Mouse (Mus musculus): Measurements from ENCODE around the gene Ccr3. TPM values are rescaled to one million over a fixed set of nuclear protein-coding genes. Genes with fewer than 3 reads are reported as not detected.
"Not testable (repeated sequence)": the region's sequence is repeated elsewhere in the genome, so short reads cannot be mapped to it uniquely, and the experiment has no call there.

The Ccr3 gene
- polyA plus RNA-seq, 1 experiment from 2014 or later, result not detected

- Histone ChIP-seq H3K36me3 (ENCODE audit: control insufficient read depth, insufficient read depth, low read length) (no peaks in the 10 kb centered on the region), H3K9ac (ENCODE audit: low read length) (no peak overlapping the region), H3K4me1 (ENCODE audit: control insufficient read depth, insufficient read depth, low read length) (no peaks in the 10 kb centered on the region), H3K4me2 (no peak overlapping the region), H3K27me3 (ENCODE audit: control insufficient read depth, insufficient read depth, low read length) (no peaks in the 10 kb centered on the region), H3K9me3 (ENCODE audit: control insufficient read depth, low read length) (no peaks in the 10 kb centered on the region), H3K4me3 (ENCODE audit: low read depth, low read length) (no peak overlapping the region), H3K27ac (ENCODE audit: low read depth, low read length) (no peak overlapping the region)
- ATAC-seq (ENCODE audit: low FRiP score) (no peak), DNase-seq (ENCODE audit: low spot score, missing footprints) (no peak)
Observed at GRCm38 (mm10) chr9:124066572-124067103, 44.9 kb downstream of the Ccr3 start.

- no peaks in the 10 kb centered on the region for H3K27me3 ChIP-seq (ENCODE audit: control insufficient read depth, insufficient read depth, low read length)
- H3K4me1 ChIP-seq (ENCODE audit: control insufficient read depth, insufficient read depth, low read length), result no peaks in the 10 kb centered on the region
- H3K4me2 ChIP-seq, result no peak overlapping the region
- no peaks in the 10 kb centered on the region for H3K36me3 ChIP-seq (ENCODE audit: control insufficient read depth, insufficient read depth, low read length)
- 64% methylated on average over 2 of the region's 2 CpGs for WGBS
- H3K27ac ChIP-seq (ENCODE audit: low read depth, low read length), result no peak overlapping the region
- no peaks in the 10 kb centered on the region for H3K9me3 ChIP-seq (ENCODE audit: control insufficient read depth, low read length)
- DNase-seq (ENCODE audit: low spot score, missing footprints), result no peak
- no peak overlapping the region for H3K4me3 ChIP-seq (ENCODE audit: low read depth, low read length)
- ATAC-seq (ENCODE audit: low FRiP score), result no peak
- H3K9ac ChIP-seq (ENCODE audit: low read length), result no peak overlapping the region
Observed at GRCm38 (mm10) chr9:124068098-124069058, 46.6 kb downstream of the Ccr3 start.

DNA sequence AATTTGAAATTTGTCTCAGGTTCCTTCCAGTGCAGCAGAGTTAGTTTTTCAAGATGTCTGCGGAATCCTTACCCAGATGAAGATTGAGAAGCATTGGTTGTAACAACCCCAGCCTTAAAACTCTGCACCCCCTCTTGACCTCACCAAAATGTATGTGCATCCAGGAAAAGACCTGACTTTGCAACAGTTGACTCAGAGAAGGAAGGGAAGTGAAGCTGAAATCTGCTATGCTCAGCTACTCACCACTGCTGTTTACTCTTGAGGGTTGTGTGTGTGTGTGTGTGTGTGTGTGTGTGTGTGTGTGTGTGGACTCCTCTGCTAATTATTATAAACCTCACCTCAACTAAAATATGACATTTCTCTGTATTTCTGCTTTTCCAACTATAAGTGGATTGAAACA, 49.7 kb downstream of the Ccr3 start:
- H3K4me1 ChIP-seq (ENCODE audit: control insufficient read depth, insufficient read depth, low read length), result no peaks in the 10 kb centered on the region
- H3K36me3 ChIP-seq (ENCODE audit: control insufficient read depth, insufficient read depth, low read length), result no peaks in the 10 kb centered on the region
- WGBS, result 89% methylated on average over 1 of the region's 1 CpGs
- no peak overlapping the region for H3K9ac ChIP-seq (ENCODE audit: low read length)
- H3K27me3 ChIP-seq (ENCODE audit: control insufficient read depth, insufficient read depth, low read length), result no peaks in the 10 kb centered on the region
- no peak overlapping the region for H3K4me2 ChIP-seq
- ATAC-seq (ENCODE audit: low FRiP score) (no peak), DNase-seq (ENCODE audit: low spot score, missing footprints) (no peak)
- H3K4me3 ChIP-seq (ENCODE audit: low read depth, low read length), result no peak overlapping the region
- no peak overlapping the region for H3K27ac ChIP-seq (ENCODE audit: low read depth, low read length)
- no peaks in the 10 kb centered on the region for H3K9me3 ChIP-seq (ENCODE audit: control insufficient read depth, low read length)

- Histone ChIP-seq H3K9ac (ENCODE audit: low read length) (no peak overlapping the region), H3K27ac (ENCODE audit: low read depth, low read length) (no peak overlapping the region), H3K9me3 (ENCODE audit: control insufficient read depth, low read length) (no peaks in the 10 kb centered on the region), H3K4me2 (no peak overlapping the region), H3K4me1 (ENCODE audit: control insufficient read depth, insufficient read depth, low read length) (no peaks in the 10 kb centered on the region), H3K36me3 (ENCODE audit: control insufficient read depth, insufficient read depth, low read length) (no peaks in the 10 kb centered on the region), H3K4me3 (ENCODE audit: low read depth, low read length) (no peak overlapping the region), H3K27me3 (ENCODE audit: control insufficient read depth, insufficient read depth, low read length) (no peaks in the 10 kb centered on the region)
- no peak for ATAC-seq (ENCODE audit: low FRiP score)
- 62% methylated on average over 4 of the region's 4 CpGs for WGBS
- DNase-seq (ENCODE audit: low spot score, missing footprints), result no peak
Observed at GRCm38 (mm10) chr9:124079803-124080202, 58.0 kb downstream of the Ccr3 start.

DNA sequence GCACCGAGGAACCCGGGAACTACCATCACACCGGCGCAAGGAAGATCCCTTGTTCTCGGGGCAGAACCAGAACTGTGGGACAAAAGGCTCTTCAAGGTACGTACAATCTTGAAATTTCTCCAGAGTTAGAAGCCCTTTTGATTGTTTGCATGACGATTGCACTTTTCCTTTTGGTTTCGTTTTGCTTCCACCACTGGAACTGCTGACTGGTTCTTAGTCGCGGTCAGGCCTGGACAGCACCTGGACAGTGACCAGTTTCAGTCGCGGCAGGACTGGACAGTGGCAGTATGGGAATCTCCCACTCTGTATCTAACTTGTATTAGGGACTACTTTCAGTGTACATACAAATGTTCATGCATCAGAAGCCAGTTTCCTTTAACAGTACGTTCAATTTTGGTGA, 58.7 kb downstream of the Ccr3 start:
- 93% methylated on average over 12 of the region's 13 CpGs for WGBS

More for the DNA sequence above, 58.7 kb downstream of the Ccr3 start:
- DNase-seq (ENCODE audit: low spot score, missing footprints); H3K4me3 ChIP-seq (ENCODE audit: low read depth, low read length); H3K9ac ChIP-seq (ENCODE audit: low read length); H3K27ac ChIP-seq (ENCODE audit: low read depth, low read length); H3K4me1 ChIP-seq (ENCODE audit: control insufficient read depth, insufficient read depth, low read length); ATAC-seq (ENCODE audit: low FRiP score); H3K9me3 ChIP-seq (ENCODE audit: control insufficient read depth, low read length); H3K36me3 ChIP-seq (ENCODE audit: control insufficient read depth, insufficient read depth, low read length); H3K4me2 ChIP-seq; H3K27me3 ChIP-seq (ENCODE audit: control insufficient read depth, insufficient read depth, low read length): not testable (repeated sequence)

Other genes starting within 250 kb of the Ccr3 start
- 0.16 and 0.19 TPM in 2 replicates for gene Cxcr6, start 215.5 kb upstream of the Ccr3 start, polyA plus RNA-seq (2014; fragmentation: Nextera tagmentation; extraction: Ambion mirVana)
- gene Fyco1, start 170.1 kb upstream of the Ccr3 start, polyA plus RNA-seq (2014; fragmentation: Nextera tagmentation; extraction: Ambion mirVana), result 6.7 and 7.8 TPM in 2 replicates
- gene Xcr1, start 159.9 kb upstream of the Ccr3 start, polyA plus RNA-seq (2014; fragmentation: Nextera tagmentation; extraction: Ambion mirVana), result not detected in 2 replicates
- 1.4 and 2.0 TPM in 2 replicates for gene Ccr1, start 53.3 kb upstream of the Ccr3 start, polyA plus RNA-seq (2014; fragmentation: Nextera tagmentation; extraction: Ambion mirVana)
- not detected in 2 replicates for gene Ccr1l1, start 43.6 kb upstream of the Ccr3 start, polyA plus RNA-seq (2014; fragmentation: Nextera tagmentation; extraction: Ambion mirVana)
- gene Ccr2, start 80.0 kb downstream of the Ccr3 start, polyA plus RNA-seq (2014; fragmentation: Nextera tagmentation; extraction: Ambion mirVana), result 0.33 and 0.37 TPM in 2 replicates
- gene Ccr5, start 99.6 kb downstream of the Ccr3 start, polyA plus RNA-seq (2014; fragmentation: Nextera tagmentation; extraction: Ambion mirVana), result 0.15 and 0.25 TPM in 2 replicates